Mouse (Mus musculus) CH12.LX (cell line): Measurements from ENCODE around the gene Ccdc96. TPM values are rescaled to one million over a fixed set of nuclear protein-coding genes. Genes with fewer than 3 reads are reported as not detected.
A peak's percentile ranks its signal among the peaks of the same experiment; 100 is the strongest.

Experiments
- DNase-seq: peaks from one replicate; pipeline ENCODE4 v3.0.0-alpha.2; 2013; ENCODE audit errors: extremely low read depth
- H3K27ac ChIP-seq: 2 replicates; pipeline ENCODE4 v1.5.1; 2012; ENCODE audit warnings: low read depth, mild to moderate bottlenecking, control low read depth, moderate library complexity; ENCODE audit not compliant: insufficient read depth
- H3K27me3 ChIP-seq: replicated peaks from 2 replicates; pipeline ENCODE3; 2012; ENCODE audit warnings: inconsistent platforms
- H3K36me3 ChIP-seq, 2 experiments: replicated peaks in 1 of 2; 2 replicates each; pipeline versions ENCODE3 to v1.6.1; 2012; ENCODE audit warnings: inconsistent platforms in 1 of 2, low read length in 1 of 2, mild to moderate bottlenecking in 1 of 2, mixed read lengths in 1 of 2, moderate library complexity in 1 of 2; ENCODE audit not compliant: control insufficient read depth in 1 of 2, insufficient read depth in 1 of 2
- H3K4me1 ChIP-seq, 2 experiments: 2 replicates each; pipeline ENCODE4 v1.6.1; 2012; ENCODE audit warnings: inconsistent platforms in 1 of 2, moderate library complexity in 1 of 2; ENCODE audit not compliant: insufficient read depth in 2 of 2, control insufficient read depth in 1 of 2
- H3K4me2 ChIP-seq: 2 replicates; pipeline ENCODE4 v1.6.1; 2012; ENCODE audit warnings: low read depth, mild to moderate bottlenecking, control low read depth; ENCODE audit not compliant: poor library complexity, insufficient read depth, severe bottlenecking
- H3K4me3 ChIP-seq, 3 experiments: fragments of 150-350 bp in 1 of 3; sonication (generic) in 1 of 3; replicated peaks in 1 of 3; 2 replicates each; pipeline versions ENCODE3 to v1.5.1; 2011 to 2012; ENCODE audit warnings: low read depth in 2 of 3, low read length in 2 of 3, mild to moderate bottlenecking in 2 of 3, moderate library complexity in 2 of 3, control low read depth in 1 of 3, improper control_type of control experiment in 1 of 3, inconsistent platforms in 1 of 3, mixed read lengths in 1 of 3; ENCODE audit not compliant: poor library complexity in 1 of 3
- H3K79me2 ChIP-seq: replicated peaks from 2 replicates; pipeline ENCODE4 v1.6.1; 2012; ENCODE audit warnings: mild to moderate bottlenecking, moderate library complexity; ENCODE audit not compliant: control insufficient read depth, poor library complexity, insufficient read depth, severe bottlenecking; ENCODE audit errors: extremely low read depth
- H3K9ac ChIP-seq: 2 replicates; pipeline ENCODE4 v1.6.1; 2012; ENCODE audit warnings: low read depth, mild to moderate bottlenecking, control low read depth, moderate library complexity; ENCODE audit not compliant: insufficient read depth
- H3K9me3 ChIP-seq: replicated peaks from 2 replicates; pipeline ENCODE3; 2012; ENCODE audit warnings: low read length, inconsistent platforms, mixed read lengths
- CHD1 ChIP-seq: IDR thresholded peaks from 2 replicates; pipeline ENCODE4 v1.6.1; 2012; ENCODE audit warnings: low read depth, low read length, improper control_type of control experiment, inconsistent platforms
- CHD2 ChIP-seq: IDR thresholded peaks from 2 replicates; pipeline ENCODE4 v1.6.1; 2011; ENCODE audit warnings: low read length, improper control_type of control experiment
- CTCF ChIP-seq, 2 experiments: IDR thresholded peaks in 1 of 2; conservative IDR thresholded peaks in 1 of 2; 2 replicates each; pipeline ENCODE4 v1.5.1; 2011 to 2012; ENCODE audit warnings: low read depth in 2 of 2, low read length in 2 of 2, improper control_type of control experiment in 1 of 2, inconsistent platforms in 1 of 2, mild to moderate bottlenecking in 1 of 2, moderate library complexity in 1 of 2
- ELF1 ChIP-seq: IDR thresholded peaks from 2 replicates; pipeline ENCODE4 v1.6.1; 2014; ENCODE audit warnings: low read depth, mild to moderate bottlenecking, inconsistent platforms, low read length, improper control_type of control experiment
- ETS1 ChIP-seq: conservative IDR thresholded peaks from 2 replicates; pipeline ENCODE4 v1.6.1; 2012; ENCODE audit warnings: low read depth, mild to moderate bottlenecking, inconsistent platforms, low read length, improper control_type of control experiment, moderate library complexity
- GABPA ChIP-seq: IDR thresholded peaks from 2 replicates; pipeline ENCODE4 v1.6.1; 2012; ENCODE audit warnings: low read depth, low read length, improper control_type of control experiment, inconsistent platforms; ENCODE audit not compliant: insufficient replicate concordance
- IRF4 ChIP-seq: IDR thresholded peaks from 2 replicates; pipeline ENCODE4 v1.6.1; 2014; ENCODE audit warnings: low read depth, mild to moderate bottlenecking, inconsistent platforms, low read length, improper control_type of control experiment
- JUND ChIP-seq: conservative IDR thresholded peaks from 2 replicates; pipeline ENCODE4 v1.6.1; 2011; ENCODE audit warnings: low read depth, low read length, improper control_type of control experiment
- KAT2A ChIP-seq: IDR thresholded peaks from 2 replicates; pipeline ENCODE4 v1.6.1; 2012; ENCODE audit warnings: low read length, improper control_type of control experiment, inconsistent platforms; ENCODE audit not compliant: insufficient replicate concordance
- MAFK ChIP-seq: IDR thresholded peaks from 2 replicates; pipeline ENCODE4 v1.6.1; 2011; ENCODE audit warnings: low read length, improper control_type of control experiment; ENCODE audit not compliant: insufficient replicate concordance
- MAZ ChIP-seq: IDR thresholded peaks from 2 replicates; pipeline ENCODE4 v1.6.1; 2012; ENCODE audit warnings: low read depth, mild to moderate bottlenecking, inconsistent platforms, low read length, improper control_type of control experiment, moderate library complexity
- NRF1 ChIP-seq: IDR thresholded peaks from 2 replicates; pipeline ENCODE4 v1.6.1; 2014; ENCODE audit warnings: low read depth, mild to moderate bottlenecking, inconsistent platforms, low read length, improper control_type of control experiment, moderate library complexity
- POLR2A ChIP-seq: IDR thresholded peaks from 2 replicates; pipeline ENCODE4 v1.6.1; 2011; ENCODE audit warnings: low read depth, mild to moderate bottlenecking, improper control_type of control experiment, low read length
- RAD21 ChIP-seq: IDR thresholded peaks from 2 replicates; pipeline ENCODE4 v1.6.1; 2011; ENCODE audit warnings: low read depth, mild to moderate bottlenecking, low read length, improper control_type of control experiment, moderate library complexity
- RCOR1 ChIP-seq: conservative IDR thresholded peaks from 2 replicates; pipeline ENCODE4 v1.6.1; 2012; ENCODE audit warnings: low read depth, mild to moderate bottlenecking, inconsistent platforms, low read length, improper control_type of control experiment
- SIN3A ChIP-seq: IDR thresholded peaks from 2 replicates; pipeline ENCODE4 v1.6.1; 2012; ENCODE audit warnings: low read length, improper control_type of control experiment, inconsistent platforms
- SMC3 ChIP-seq: IDR thresholded peaks from 2 replicates; pipeline ENCODE4 v1.6.1; 2011; ENCODE audit warnings: low read depth, low read length, improper control_type of control experiment
- TCF12 ChIP-seq: IDR thresholded peaks from 2 replicates; pipeline ENCODE4 v1.6.1; 2014; ENCODE audit warnings: low read depth, mild to moderate bottlenecking, inconsistent platforms, low read length, improper control_type of control experiment
- USF1 ChIP-seq: IDR thresholded peaks from 2 replicates; pipeline ENCODE4 v1.6.1; 2014; ENCODE audit warnings: low read depth, mild to moderate bottlenecking, inconsistent platforms, low read length, improper control_type of control experiment
- ZMIZ1 ChIP-seq: IDR thresholded peaks from 2 replicates; pipeline ENCODE4 v1.6.1; 2012; ENCODE audit warnings: low read depth, mild to moderate bottlenecking, inconsistent platforms, low read length, improper control_type of control experiment
- dilution Hi-C: fragments of 300-500 bp; cut with MboI; formaldehyde crosslinking; loops from 2 replicates; pipeline ENCODE4 v1.14.3; 2020; ENCODE audit warnings: low sequenced_read_pairs; ENCODE audit not compliant: extremely low pct_unique_long_range_greater_than_20kb, extremely low pct_ligation_motif_present
- in situ Hi-C: fragments of 300-500 bp; cut with MboI; formaldehyde crosslinking; loops from 3 replicates; pipeline ENCODE4 v1.14.3; 2019; ENCODE audit warnings: low sequenced_read_pairs, low pct_ligation_motif_present, low pct_unique_long_range_greater_than_20kb, mixed read lengths
- polyA plus RNA-seq: library from polyadenylated mRNA; unstranded; fragments of >175 nt; gene quantifications from 2 replicates; pipeline ENCODE4 v1.2.1, GENCODE M21; 2012; ENCODE audit warnings: low read depth; ENCODE audit not compliant: insufficient read length
- total RNA-seq, 2 experiments: library from RNA; depleted of rRNA; stranded (reverse); fragments of 300-350 nt in 1 of 2; fragments of >200 nt in 1 of 2; gene quantifications; 2 replicates each; pipeline ENCODE4 v1.2.3; 2012 to 2014

Ccdc96 gene
- total and polyA plus RNA-seq, 3 experiments: 0.26 to 0.41 (median 0.34) TPM

- no peak overlapping the region for H3K9ac ChIP-seq
- H3K4me2 ChIP-seq: no peak overlapping the region
- H3K4me1 ChIP-seq: peaks cover 5 to 14% of the 10 kb centered on the region in 2 experiments; a peak in 3 of 4 replicates
- in situ Hi-C loops: no loop called here
- peaks cover 25% of the 10 kb centered on the region for H3K27me3 ChIP-seq
- dilution Hi-C loops: no loop called here
- H3K27ac ChIP-seq: no peak overlapping the region
- H3K4me3 ChIP-seq: no peak overlapping the region
- H3K79me2 ChIP-seq: no peaks in the 10 kb centered on the region
- TF ChIP-seq MAZ: peak; percentile 29; the same call in 1 of the 2 replicates
- TF ChIP-seq RAD21: peak; percentile 67
- no peak for TF ChIP-seq IRF4
- TF ChIP-seq CTCF (conservative IDR thresholded peaks at IDR 0.05 in 1 of 2, IDR thresholded peaks at IDR 0.05 in 1 of 2; ENCODE audit: low read depth in 2 of 2, low read length in 2 of 2): peak; percentile 64 to 80
- TF ChIP-seq SMC3: peak; percentile 72
- no peaks in the 10 kb centered on the region for H3K9me3 ChIP-seq
- H3K36me3 ChIP-seq: no peaks in the 10 kb centered on the region
- peak; percentile 42 for DNase-seq
These were observed 25.5 kb upstream of the Ccdc96 start for GRCm38 (mm10) chr5:36458926-36459325.

DNA sequence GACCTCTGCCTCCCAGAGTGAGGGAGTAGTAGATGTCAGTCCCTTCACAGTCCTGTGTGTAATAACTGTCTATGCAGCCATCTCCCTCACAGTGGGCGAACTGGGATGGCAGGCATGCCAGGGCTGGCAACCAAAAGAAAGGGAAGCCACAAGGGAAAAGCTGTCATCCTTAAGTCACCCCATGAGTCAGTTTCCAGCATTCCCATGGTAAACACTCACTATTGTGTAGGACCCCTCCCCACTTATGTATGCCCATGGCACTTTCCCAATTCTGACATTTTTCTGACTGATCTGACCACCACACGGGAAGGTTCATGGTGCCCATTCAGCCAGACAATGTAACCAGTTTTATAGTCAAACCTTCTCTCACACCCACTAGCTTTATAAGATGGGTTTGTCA, 23.7 kb upstream of the Ccdc96 start:
- Histone ChIP-seq H3K79me2 (peaks cover 7% of the 10 kb centered on the region), H3K4me2 (no peak overlapping the region), H3K4me1 (peaks cover 5 to 15% of the 10 kb centered on the region in 2 experiments; a peak in 3 of 4 replicates), H3K36me3 (no peaks in the 10 kb centered on the region)
- TF ChIP-seq SIN3A: no peak
- no peak for TF ChIP-seq SMC3
- no peak for TF ChIP-seq RCOR1
- no peak for TF ChIP-seq POLR2A
- TF ChIP-seq ETS1: no peak
- TF ChIP-seq TCF12: no peak
- no peak for TF ChIP-seq KAT2A
- TF ChIP-seq GABPA: no peak
- no peak for TF ChIP-seq CHD2
- no peak for TF ChIP-seq USF1
- no peak for TF ChIP-seq ZMIZ1
- no peak for TF ChIP-seq IRF4
- no peak for TF ChIP-seq MAFK
- TF ChIP-seq NRF1: no peak
- no peak for TF ChIP-seq ELF1
- TF ChIP-seq CTCF (conservative IDR thresholded peaks at IDR 0.05 in 1 of 2, IDR thresholded peaks at IDR 0.05 in 1 of 2; ENCODE audit: low read depth in 2 of 2, low read length in 2 of 2): no peak
- TF ChIP-seq JUND: no peak
- TF ChIP-seq CHD1: no peak
- TF ChIP-seq, all 38 proteins: peak for 0
- H3K9me3 ChIP-seq: no peaks in the 10 kb centered on the region
- H3K27me3 ChIP-seq: peaks cover 15% of the 10 kb centered on the region
- no peak overlapping the region for H3K4me3 ChIP-seq
- no peak overlapping the region for H3K9ac ChIP-seq
- no peak overlapping the region for H3K27ac ChIP-seq
- DNase-seq: no peak
- dilution Hi-C loops (no loop called here), in situ Hi-C loops (no loop called here)
